ENCODE assay signal across 19 mouse cellular contexts in genomic region chr1:4661761-4662160, GRCm38 (mm10).
DNase-seq lines count a peak whose midpoint lies in the region; ATAC-seq and TF ChIP-seq lines count a peak whose summit lies in the region.
"Had no signal": no experiment of that assay in that cellular context is flagged by ENCODE, and none has a peak within 500 bp of the region (broad histone marks: within the 10 kb centered on the region; RNA-seq: fewer than 3 reads in every experiment).

No protein-coding gene starts in this region.

- peaks cover 2% of the 10 kb centered on the region; the same call in 1 of the 2 replicates for H3K4me1 ChIP-seq in liver, adult 2 months (ENCODE audit: control insufficient read depth, insufficient read depth, low read length)
- no peaks in the 10 kb centered on the region for H3K4me1 ChIP-seq in liver, embryonic 11.5 days (replicated peaks; ENCODE audit: control insufficient read depth, insufficient read depth, low read length)
- no peaks in the 10 kb centered on the region for H3K4me1 ChIP-seq in liver, postnatal 0 days (ENCODE audit: insufficient read depth)
- no peaks in the 10 kb centered on the region for H3K4me1 ChIP-seq in liver, embryonic 12.5 days

- ATAC-seq in liver, embryonic 11.5 days (replicated peaks; ENCODE audit: low FRiP score): no peak
- 0 out of 2 replicates have a peak, but pooled peaks have one; percentile 13 for ATAC-seq in liver, postnatal 0 days
- ATAC-seq in liver, embryonic 12.5 days: no peak
- ATAC-seq: activated CD4-positive, CD25-positive, alpha-beta regulatory T cell, adult 4 months; CD4-positive, CD25-positive, alpha-beta regulatory T cell, adult 4 months; Patski had no signal

- no peaks in the 10 kb centered on the region for H3K27me3 ChIP-seq in liver, adult 2 months (ENCODE audit: control insufficient read depth, insufficient read depth, low read length)
- H3K27me3 ChIP-seq in liver, embryonic 11.5 days (replicated peaks; ENCODE audit: control insufficient read depth, insufficient read depth, low read length): no peaks in the 10 kb centered on the region
- H3K27me3 ChIP-seq in liver, postnatal 0 days (ENCODE audit: insufficient read depth, low read length): no peaks in the 10 kb centered on the region
- no peaks in the 10 kb centered on the region for H3K27me3 ChIP-seq in liver, embryonic 12.5 days (replicated peaks)
- H3K27me3 ChIP-seq: CH12.LX, Patski had no signal

- H3K4me2 ChIP-seq in liver, embryonic 11.5 days: no peak overlapping the region
- H3K4me2 ChIP-seq in liver, postnatal 0 days (ENCODE audit: low read depth, low read length): no peak overlapping the region
- no peak overlapping the region for H3K4me2 ChIP-seq in liver, embryonic 12.5 days

- DNase-seq in liver, adult 2 months (ENCODE audit: extremely low read depth, low read depth, low spot score): peak; percentile 96
- no peak for DNase-seq in liver, embryonic 11.5 days (ENCODE audit: low spot score)
- no peak for DNase-seq in liver, postnatal 0 days
- DNase-seq: adrenal gland, adult 2 months; adrenal gland, adult 8-10 months; adrenal gland, postnatal 10 days; adrenal gland, postnatal 14 days; adrenal gland, postnatal 25 days; adrenal gland, postnatal 36 days; B cell, adult 2 months; cerebellum, adult 11 months; cerebellum, adult 11-12 months; cerebellum, adult 18-20 months had no signal

- 26% methylated on average over 1 of the region's 1 CpGs for WGBS in liver, adult 2 months
- WGBS in liver, embryonic 11.5 days: 76% methylated on average over 1 of the region's 1 CpGs
- 75% methylated on average over 1 of the region's 1 CpGs for WGBS in liver, postnatal 0 days (ENCODE audit: insufficient replicate concordance)
- 69% methylated on average over 1 of the region's 1 CpGs for WGBS in liver, embryonic 12.5 days (ENCODE audit: insufficient replicate concordance)

- no peak overlapping the region for H3K27ac ChIP-seq in liver, adult 2 months (replicated peaks; ENCODE audit: insufficient read depth, low read depth, low read length)
- no peak overlapping the region for H3K27ac ChIP-seq in liver, embryonic 11.5 days (ENCODE audit: low read depth, low read length)
- H3K27ac ChIP-seq in liver, postnatal 0 days (ENCODE audit: low read depth): no peak overlapping the region
- no peak overlapping the region for H3K27ac ChIP-seq in liver, embryonic 12.5 days

- H3K4me3 ChIP-seq in liver, adult 2 months (ENCODE audit: insufficient read depth, low read depth, low read length): no peak overlapping the region
- no peak overlapping the region for H3K4me3 ChIP-seq in liver, embryonic 11.5 days (ENCODE audit: low read depth, low read length)
- H3K4me3 ChIP-seq in liver, postnatal 0 days (ENCODE audit: low read depth, low read length): no peak overlapping the region
- no peak overlapping the region for H3K4me3 ChIP-seq in liver, embryonic 12.5 days

- H3K9ac ChIP-seq in liver, adult 2 months (ENCODE audit: low read depth, low read length): no peak overlapping the region
- no peak overlapping the region for H3K9ac ChIP-seq in liver, embryonic 11.5 days (ENCODE audit: low read depth, low read length)
- no peak overlapping the region for H3K9ac ChIP-seq in liver, postnatal 0 days (replicated peaks)
- H3K9ac ChIP-seq in liver, embryonic 12.5 days: no peak overlapping the region

- H3K36me3 ChIP-seq in liver, adult 2 months (ENCODE audit: control insufficient read depth, insufficient read depth, low read length): no peaks in the 10 kb centered on the region
- no peaks in the 10 kb centered on the region for H3K36me3 ChIP-seq in liver, embryonic 11.5 days (ENCODE audit: control insufficient read depth, insufficient read depth, low read length)
- H3K36me3 ChIP-seq in liver, postnatal 0 days (replicated peaks; ENCODE audit: insufficient read depth, low read length): no peaks in the 10 kb centered on the region
- no peaks in the 10 kb centered on the region for H3K36me3 ChIP-seq in liver, embryonic 12.5 days
- H3K36me3 ChIP-seq: G1E had no signal

- H3K79me2 ChIP-seq in liver, adult 2 months (ENCODE audit: control insufficient read depth, insufficient read depth, low read length): no peaks in the 10 kb centered on the region

- no peak for TF ChIP-seq POLR2A in liver, adult 2 months (IDR thresholded peaks at IDR 0.05; ENCODE audit: extremely low read depth, insufficient read depth, low read length)

- H3K9me3 ChIP-seq in liver, embryonic 11.5 days (ENCODE audit: control insufficient read depth, low read length): no peaks in the 10 kb centered on the region
- no peaks in the 10 kb centered on the region for H3K9me3 ChIP-seq in liver, postnatal 0 days (ENCODE audit: low read length)
- no peaks in the 10 kb centered on the region for H3K9me3 ChIP-seq in liver, embryonic 12.5 days (replicated peaks)
- H3K9me3 ChIP-seq: G1E had no signal

- no peak for TF ChIP-seq CTCF in liver, adult 2 months (IDR thresholded peaks at IDR 0.05; ENCODE audit: low read depth, low read length)
- no peak for TF ChIP-seq CTCF in liver, postnatal 0 days (IDR thresholded peaks at IDR 0.05; ENCODE audit: low read depth)

- no peak for TF ChIP-seq EP300 in liver, postnatal 0 days (IDR thresholded peaks at IDR 0.05; ENCODE audit: low read depth)
